Mouse (Mus musculus): ENCODE measurements around the gene Slc31a2.

- TF ChIP-seq HCFC1 (IDR thresholded peaks at IDR 0.05; ENCODE audit: low read depth, low read length) (no peak), ZKSCAN1 (IDR thresholded peaks at IDR 0.05; ENCODE audit: borderline replicate concordance, low read depth, low read length) (no peak), MEF2A (IDR thresholded peaks at IDR 0.05; ENCODE audit: borderline replicate concordance, low read depth, low read length) (no peak), CTCF (conservative IDR thresholded peaks at IDR 0.05 in 1 of 2, IDR thresholded peaks at IDR 0.05 in 1 of 2; ENCODE audit: low read depth in 2 of 2, low read length in 2 of 2) (no peak), EP300 (IDR thresholded peaks at IDR 0.05; ENCODE audit: low read length) (no peak), POLR2A (IDR thresholded peaks at IDR 0.05; ENCODE audit: low read depth, low read length) (no peak), ZC3H11A (IDR thresholded peaks at IDR 0.05; ENCODE audit: low read depth, low read length) (no peak), RAD21 (IDR thresholded peaks at IDR 0.05; ENCODE audit: low read depth, low read length) (no peak)
These were observed 21.8 kb upstream of the Slc31a2 start for GRCm38 (mm10) chr4:62240586-62240985.
